Mouse (Mus musculus): ENCODE results near the gene Endod1.

The Endod1 gene

GRCm38 (mm10) chr9:14381353-14382055 is at the start of gene Endod1:
Gene Endod1, minus strand, starts transcription at chr9:14381507.
- TF ChIP-seq GATA4 (IDR thresholded peaks at IDR 0.05; ENCODE audit: insufficient replicate concordance, low read length) = no peak

- no peak for TF ChIP-seq GATA4 (IDR thresholded peaks at IDR 0.05; ENCODE audit: insufficient replicate concordance, low read length)
Measured at GRCm38 (mm10) chr9:14409153-14409552, 27.8 kb upstream of the Endod1 start.

GRCm38 (mm10) chr9:14408044-14408443 is 26.7 kb upstream of the Endod1 start:
- TF ChIP-seq GATA4 (IDR thresholded peaks at IDR 0.05; ENCODE audit: insufficient replicate concordance, low read length) = no peak

GRCm38 (mm10) chr9:14406056-14406455 is 24.7 kb upstream of the Endod1 start:
- no peak for TF ChIP-seq GATA4 (IDR thresholded peaks at IDR 0.05; ENCODE audit: insufficient replicate concordance, low read length)

GRCm38 (mm10) chr9:14402099-14402498 is 20.8 kb upstream of the Endod1 start:
- TF ChIP-seq GATA4 (IDR thresholded peaks at IDR 0.05; ENCODE audit: insufficient replicate concordance, low read length) = no peak

GRCm38 (mm10) chr9:14400392-14400791 is 19.1 kb upstream of the Endod1 start:
- no peak for TF ChIP-seq GATA4 (IDR thresholded peaks at IDR 0.05; ENCODE audit: insufficient replicate concordance, low read length)

- no peak for TF ChIP-seq GATA4 (IDR thresholded peaks at IDR 0.05; ENCODE audit: insufficient replicate concordance, low read length)
Measured at GRCm38 (mm10) chr9:14398946-14399345, 17.6 kb upstream of the Endod1 start.

GRCm38 (mm10) chr9:14398084-14398483 is 16.8 kb upstream of the Endod1 start:
- no peak for TF ChIP-seq GATA4 (IDR thresholded peaks at IDR 0.05; ENCODE audit: insufficient replicate concordance, low read length)

GRCm38 (mm10) chr9:14397449-14397819 is 16.1 kb upstream of the Endod1 start:
- TF ChIP-seq GATA4 (IDR thresholded peaks at IDR 0.05; ENCODE audit: insufficient replicate concordance, low read length) = no peak

- TF ChIP-seq GATA4 (IDR thresholded peaks at IDR 0.05; ENCODE audit: insufficient replicate concordance, low read length) = no peak
Measured at GRCm38 (mm10) chr9:14396819-14397448, 15.6 kb upstream of the Endod1 start.

GRCm38 (mm10) chr9:14396096-14396495 is 14.8 kb upstream of the Endod1 start:
- no peak for TF ChIP-seq GATA4 (IDR thresholded peaks at IDR 0.05; ENCODE audit: insufficient replicate concordance, low read length)

GRCm38 (mm10) chr9:14394956-14395561 is 13.8 kb upstream of the Endod1 start:
- TF ChIP-seq GATA4 (IDR thresholded peaks at IDR 0.05; ENCODE audit: insufficient replicate concordance, low read length) = no peak

GRCm38 (mm10) chr9:14391841-14392318 is 10.6 kb upstream of the Endod1 start:
- TF ChIP-seq GATA4 (IDR thresholded peaks at IDR 0.05; ENCODE audit: insufficient replicate concordance, low read length) = no peak

- no peak for TF ChIP-seq GATA4 (IDR thresholded peaks at IDR 0.05; ENCODE audit: insufficient replicate concordance, low read length)
Measured at GRCm38 (mm10) chr9:14391286-14391685, 10.0 kb upstream of the Endod1 start.

- no peak for TF ChIP-seq GATA4 (IDR thresholded peaks at IDR 0.05; ENCODE audit: insufficient replicate concordance, low read length)
Measured at GRCm38 (mm10) chr9:14390278-14390677, 9.0 kb upstream of the Endod1 start.

- no peak for TF ChIP-seq GATA4 (IDR thresholded peaks at IDR 0.05; ENCODE audit: insufficient replicate concordance, low read length)
Measured at GRCm38 (mm10) chr9:14389050-14389621, 7.8 kb upstream of the Endod1 start.
